Mouse (Mus musculus): ENCODE data around the gene Gadl1. TPM values are rescaled to one million over a fixed set of nuclear protein-coding genes. Genes with fewer than 3 reads are reported as not detected.
"Not testable (repeated sequence)": the region's sequence is repeated elsewhere in the genome, so short reads cannot be mapped to it uniquely, and the experiment has no call there.

The Gadl1 gene
- polyA plus RNA-seq, 1 experiment from 2014 or later: 0.38 TPM

DNA sequence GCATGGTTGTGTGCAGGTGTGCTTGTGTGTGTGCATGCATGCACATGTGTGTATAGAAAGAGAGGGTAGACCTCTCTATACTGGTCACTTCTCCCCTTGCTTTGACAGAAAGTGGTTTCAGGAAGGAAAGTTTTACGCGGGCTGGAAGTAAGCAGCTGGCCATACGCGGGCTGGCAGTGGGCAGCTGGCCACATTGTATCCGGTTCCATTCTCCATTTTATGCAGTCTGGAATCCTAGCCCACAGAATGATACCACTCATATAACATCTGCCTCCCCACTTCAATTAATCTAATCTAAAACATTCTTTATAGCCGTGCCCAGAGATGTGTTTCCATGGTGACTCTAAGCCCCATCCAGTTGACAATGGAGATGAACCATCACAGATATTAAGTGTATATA lies 129.0 kb downstream of the Gadl1 start:
- Histone ChIP-seq H3K9ac (no peak overlapping the region), H3K27me3 (replicated peaks) (no peaks in the 10 kb centered on the region), H3K36me3 (no peaks in the 10 kb centered on the region)

DNA sequence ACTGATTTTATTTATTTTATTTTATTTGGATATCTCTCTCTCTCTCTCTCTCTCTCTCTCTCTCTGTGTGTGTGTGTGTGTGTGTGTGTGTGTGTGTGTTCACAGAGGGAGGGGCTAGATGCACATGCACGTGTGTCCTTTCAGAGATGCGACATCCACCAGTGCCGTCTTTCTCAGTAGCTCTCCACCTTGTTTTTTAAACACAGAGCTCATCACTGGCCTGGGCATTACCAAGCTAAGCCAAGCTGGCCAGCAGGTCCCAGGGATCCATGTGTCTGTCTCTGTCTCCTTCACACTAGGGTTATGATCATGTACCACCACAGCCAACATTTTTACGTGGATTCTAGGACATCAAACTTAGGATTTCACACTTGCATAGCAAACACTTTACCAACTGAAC lies 130.7 kb downstream of the Gadl1 start:
- WGBS (ENCODE audit: insufficient replicate concordance): 68% methylated on average over 4 of the region's 4 CpGs
- H3K9me3 ChIP-seq (replicated peaks): no peaks in the 10 kb centered on the region
- H3K4me1 ChIP-seq: no peaks in the 10 kb centered on the region
- no peak overlapping the region for H3K4me3 ChIP-seq
- H3K27ac ChIP-seq: no peak overlapping the region
- H3K9ac ChIP-seq: no peak overlapping the region
- H3K4me2 ChIP-seq: no peak overlapping the region
- no peaks in the 10 kb centered on the region for H3K27me3 ChIP-seq (replicated peaks)
- H3K36me3 ChIP-seq: no peaks in the 10 kb centered on the region
- no peak for ATAC-seq

More for the DNA sequence above, 129.0 kb downstream of the Gadl1 start:
- H3K4me3 ChIP-seq: no peak overlapping the region
- no peak for ATAC-seq
- WGBS (ENCODE audit: insufficient replicate concordance): 69% methylated on average over 6 of the region's 6 CpGs
- no peak overlapping the region for H3K27ac ChIP-seq
- no peak overlapping the region for H3K4me2 ChIP-seq
- no peaks in the 10 kb centered on the region for H3K9me3 ChIP-seq (replicated peaks)
- H3K4me1 ChIP-seq: no peaks in the 10 kb centered on the region

DNA sequence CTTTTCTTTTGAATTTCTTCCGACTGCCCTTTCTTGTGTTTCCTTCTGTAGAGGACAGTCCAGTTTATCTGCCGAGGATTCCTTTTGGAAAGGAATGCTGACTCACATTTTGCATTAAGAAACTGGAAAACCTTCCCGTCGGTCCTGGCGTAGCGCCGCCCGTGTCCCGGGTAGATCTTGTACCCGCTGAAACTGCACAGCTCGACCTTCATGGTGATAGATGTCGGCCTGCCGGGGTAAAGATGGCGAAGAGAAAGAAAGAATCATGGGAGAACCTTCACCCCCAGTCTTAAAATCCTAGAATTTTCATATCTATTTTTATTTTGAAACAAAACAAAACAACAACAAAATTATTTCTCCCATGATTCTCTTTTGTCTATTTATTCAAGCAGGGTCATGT lies 131.6 kb downstream of the Gadl1 start:
- not testable (repeated sequence) for H3K27me3 ChIP-seq (replicated peaks); ATAC-seq; H3K27ac ChIP-seq; H3K9me3 ChIP-seq (replicated peaks); H3K36me3 ChIP-seq; H3K9ac ChIP-seq; H3K4me1 ChIP-seq; H3K4me2 ChIP-seq; H3K4me3 ChIP-seq
- WGBS (ENCODE audit: insufficient replicate concordance): 84% methylated on average over 14 of the region's 14 CpGs

DNA sequence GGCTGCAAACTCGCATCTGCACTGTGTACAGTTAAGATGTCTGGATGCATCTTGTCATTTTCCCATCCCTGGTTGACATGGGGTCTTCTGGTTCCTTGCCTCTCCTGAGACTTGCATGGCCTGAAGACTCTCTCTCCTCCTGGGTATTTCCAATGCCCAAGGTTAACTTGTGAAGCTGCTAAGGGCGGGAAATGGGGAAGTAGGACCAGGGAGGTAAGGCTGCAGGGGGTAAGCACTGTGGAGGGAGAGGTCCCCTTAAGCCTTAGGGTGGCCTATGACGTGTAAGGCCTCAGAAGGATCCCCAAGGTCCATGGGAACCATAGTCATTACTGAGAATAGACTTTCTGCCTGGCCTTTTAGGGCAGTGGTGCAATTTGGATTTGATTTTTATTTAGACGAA lies 132.1 kb downstream of the Gadl1 start:
- Histone ChIP-seq H3K27ac (no peak overlapping the region), H3K9me3 (replicated peaks) (no peaks in the 10 kb centered on the region), H3K4me2 (no peak overlapping the region), H3K9ac (no peak overlapping the region), H3K4me1 (no peaks in the 10 kb centered on the region), H3K4me3 (no peak overlapping the region), H3K36me3 (no peaks in the 10 kb centered on the region), H3K27me3 (replicated peaks) (no peaks in the 10 kb centered on the region)
- 51% methylated on average over 4 of the region's 4 CpGs for WGBS (ENCODE audit: insufficient replicate concordance)
- ATAC-seq: no peak

DNA sequence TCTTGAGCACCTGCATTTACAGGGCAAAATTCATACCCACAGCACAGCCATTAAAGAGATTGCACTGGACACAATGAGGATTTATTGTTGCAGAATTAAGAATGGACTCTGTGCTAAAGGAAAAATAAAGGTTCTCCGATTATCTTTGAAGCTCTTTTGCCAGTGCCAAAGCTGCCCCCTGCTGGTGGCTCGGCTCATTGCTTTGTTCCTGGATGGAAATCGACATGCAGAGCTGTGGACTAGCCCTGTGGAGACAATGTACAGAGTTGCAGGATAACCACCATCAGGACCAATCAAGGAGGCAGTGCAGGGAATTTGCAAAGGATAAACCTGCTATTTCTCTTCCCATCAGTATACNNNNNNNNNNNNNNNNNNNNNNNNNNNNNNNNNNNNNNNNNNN lies 132.5 kb downstream of the Gadl1 start:
- no peak overlapping the region for H3K9ac ChIP-seq
- no peak overlapping the region for H3K27ac ChIP-seq
- WGBS (ENCODE audit: insufficient replicate concordance): 13% methylated on average over 3 of the region's 3 CpGs
- no peaks in the 10 kb centered on the region for H3K4me1 ChIP-seq
- ATAC-seq: no peak
- no peak overlapping the region for H3K4me3 ChIP-seq
- no peaks in the 10 kb centered on the region for H3K27me3 ChIP-seq (replicated peaks)
- H3K36me3 ChIP-seq: no peaks in the 10 kb centered on the region
- H3K9me3 ChIP-seq (replicated peaks): no peaks in the 10 kb centered on the region
- no peak overlapping the region for H3K4me2 ChIP-seq

DNA sequence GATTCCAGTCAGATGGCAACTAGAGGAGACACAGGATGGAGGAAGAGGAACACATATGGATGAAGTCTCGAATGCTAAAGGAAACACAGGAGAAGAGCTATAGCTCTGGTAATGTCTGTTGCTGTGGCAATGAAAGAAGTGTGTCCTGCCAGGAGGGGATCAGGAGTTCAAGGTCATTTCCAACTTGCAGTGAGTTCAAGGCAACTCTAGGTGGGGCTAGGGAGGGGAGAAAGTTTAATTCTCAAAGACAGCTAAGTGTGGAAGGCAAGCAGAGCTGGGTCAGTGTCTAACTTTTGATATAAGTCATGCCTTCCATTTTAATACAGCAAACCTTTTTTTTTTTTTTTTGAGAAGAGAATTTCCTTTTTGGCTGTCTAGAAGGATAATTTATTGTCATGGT lies 140.7 kb downstream of the Gadl1 start:
- H3K4me1 ChIP-seq: no peaks in the 10 kb centered on the region
- 35% methylated on average over 1 of the region's 1 CpGs for WGBS (ENCODE audit: insufficient replicate concordance)
- no peak overlapping the region for H3K4me3 ChIP-seq
- no peaks in the 10 kb centered on the region for H3K36me3 ChIP-seq
- ATAC-seq: no peak
- no peak overlapping the region for H3K4me2 ChIP-seq
- H3K9me3 ChIP-seq (replicated peaks): no peaks in the 10 kb centered on the region
- no peak overlapping the region for H3K9ac ChIP-seq
- H3K27ac ChIP-seq: no peak overlapping the region
- no peaks in the 10 kb centered on the region for H3K27me3 ChIP-seq (replicated peaks)

DNA sequence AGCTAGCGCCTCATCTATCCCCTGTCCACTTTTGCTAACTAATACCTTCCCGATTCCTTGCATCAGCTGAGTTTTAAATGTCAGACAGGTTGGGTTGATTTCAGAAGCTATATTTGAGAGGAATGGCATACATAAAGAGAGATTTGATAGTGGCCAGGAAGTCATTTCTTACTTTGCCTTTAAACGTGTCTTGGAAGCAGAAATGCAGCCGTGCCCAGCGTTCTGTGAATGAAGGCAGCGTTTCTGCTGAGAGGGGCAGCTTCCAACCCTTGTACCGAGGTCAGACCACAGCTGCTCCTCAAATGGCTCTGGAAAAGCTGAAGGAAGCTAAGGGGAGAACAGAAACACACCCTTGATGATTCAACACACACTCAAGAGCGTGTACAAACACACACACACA lies 144.7 kb downstream of the Gadl1 start:
- no peak overlapping the region for H3K4me3 ChIP-seq
- H3K9me3 ChIP-seq (replicated peaks): no peaks in the 10 kb centered on the region
- H3K27me3 ChIP-seq (replicated peaks): no peaks in the 10 kb centered on the region
- H3K9ac ChIP-seq: no peak overlapping the region
- H3K36me3 ChIP-seq: no peaks in the 10 kb centered on the region
- H3K4me2 ChIP-seq: no peak overlapping the region
- no peak overlapping the region for H3K27ac ChIP-seq
- 78% methylated on average over 8 of the region's 8 CpGs for WGBS (ENCODE audit: insufficient replicate concordance)
- no peak for ATAC-seq
- no peaks in the 10 kb centered on the region for H3K4me1 ChIP-seq

DNA sequence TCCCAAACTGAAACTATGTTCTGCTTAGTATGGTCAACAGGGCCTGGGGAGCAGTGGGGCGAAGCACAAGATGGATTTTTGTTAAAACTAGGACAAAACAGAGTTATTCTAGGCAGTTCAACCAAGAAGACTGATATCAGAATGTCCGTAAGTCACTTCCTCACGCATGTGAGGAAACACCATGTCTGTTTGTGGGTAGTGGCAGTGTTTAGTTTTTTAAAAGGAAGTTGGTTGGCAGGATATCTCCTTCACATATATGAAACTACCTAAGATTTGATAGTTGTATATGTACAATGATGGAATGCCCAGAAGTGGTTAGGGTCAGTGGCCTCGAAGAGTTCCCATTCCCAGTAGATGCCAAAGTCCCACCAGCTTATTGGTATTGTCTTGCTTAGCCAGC lies 149.2 kb downstream of the Gadl1 start:
- no peaks in the 10 kb centered on the region for H3K36me3 ChIP-seq
- H3K4me2 ChIP-seq: no peak overlapping the region
- no peak overlapping the region for H3K27ac ChIP-seq
- H3K27me3 ChIP-seq (replicated peaks): no peaks in the 10 kb centered on the region
- WGBS (ENCODE audit: insufficient replicate concordance): 47% methylated on average over 4 of the region's 4 CpGs
- H3K4me3 ChIP-seq: no peak overlapping the region
- H3K4me1 ChIP-seq: no peaks in the 10 kb centered on the region
- no peaks in the 10 kb centered on the region for H3K9me3 ChIP-seq (replicated peaks)
- ATAC-seq: no peak
- H3K9ac ChIP-seq: no peak overlapping the region

DNA sequence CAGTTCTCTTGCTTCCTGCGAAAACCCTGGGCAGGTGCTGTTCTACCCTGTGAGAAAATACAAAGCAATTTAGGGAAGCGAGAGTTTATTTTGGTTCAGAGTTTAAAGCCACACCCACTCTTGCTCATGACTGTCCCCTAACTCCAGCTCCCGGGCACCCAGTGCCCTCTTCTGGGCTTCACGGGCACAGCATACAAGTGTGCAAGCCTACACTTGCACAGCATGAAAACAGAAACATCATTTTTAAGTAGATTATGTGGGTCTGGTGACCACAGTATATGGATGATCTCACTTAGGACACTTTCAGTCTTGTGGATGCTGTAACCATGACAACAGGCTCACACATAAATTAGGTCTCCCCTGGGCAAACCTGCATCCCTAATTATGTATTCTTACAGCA lies 149.9 kb downstream of the Gadl1 start:
- WGBS (ENCODE audit: insufficient replicate concordance): 43% methylated on average over 4 of the region's 4 CpGs

DNA sequence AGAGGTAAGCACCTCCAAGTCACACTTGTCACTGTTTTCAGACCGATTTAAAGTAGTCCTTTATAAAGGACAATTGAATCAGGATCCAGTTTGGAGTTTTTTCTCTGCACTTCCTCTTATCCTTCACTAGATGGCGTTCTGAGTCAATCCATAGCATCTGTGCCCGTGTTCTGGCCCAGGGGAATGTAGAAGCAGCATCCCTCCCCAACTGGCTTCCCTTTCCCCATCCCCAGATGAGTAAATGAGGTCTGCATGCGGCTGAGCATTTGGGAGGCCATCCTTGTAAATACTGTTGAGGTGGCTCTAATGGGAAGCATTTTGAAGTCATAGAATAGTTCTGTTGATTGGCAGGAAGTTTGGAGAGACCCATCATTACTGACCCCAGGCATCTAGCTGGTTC lies 151.4 kb downstream of the Gadl1 start:
- 8% methylated on average over 4 of the region's 4 CpGs for WGBS (ENCODE audit: insufficient replicate concordance)
- no peaks in the 10 kb centered on the region for H3K36me3 ChIP-seq
- H3K9me3 ChIP-seq (replicated peaks): no peaks in the 10 kb centered on the region
- no peak overlapping the region for H3K4me2 ChIP-seq
- no peak overlapping the region for H3K27ac ChIP-seq
- ATAC-seq: no peak
- H3K4me1 ChIP-seq: no peaks in the 10 kb centered on the region
- no peak overlapping the region for H3K4me3 ChIP-seq
- H3K27me3 ChIP-seq (replicated peaks): no peaks in the 10 kb centered on the region
- H3K9ac ChIP-seq: no peak overlapping the region

More for the DNA sequence above, 149.9 kb downstream of the Gadl1 start:
- no peaks in the 10 kb centered on the region for H3K36me3 ChIP-seq
- H3K27me3 ChIP-seq (replicated peaks): no peaks in the 10 kb centered on the region
- no peak overlapping the region for H3K9ac ChIP-seq
- no peak for ATAC-seq
- H3K4me1 ChIP-seq: no peaks in the 10 kb centered on the region
- H3K9me3 ChIP-seq (replicated peaks): no peaks in the 10 kb centered on the region
- H3K4me3 ChIP-seq: no peak overlapping the region
- H3K4me2 ChIP-seq: no peak overlapping the region
- H3K27ac ChIP-seq: no peak overlapping the region

DNA sequence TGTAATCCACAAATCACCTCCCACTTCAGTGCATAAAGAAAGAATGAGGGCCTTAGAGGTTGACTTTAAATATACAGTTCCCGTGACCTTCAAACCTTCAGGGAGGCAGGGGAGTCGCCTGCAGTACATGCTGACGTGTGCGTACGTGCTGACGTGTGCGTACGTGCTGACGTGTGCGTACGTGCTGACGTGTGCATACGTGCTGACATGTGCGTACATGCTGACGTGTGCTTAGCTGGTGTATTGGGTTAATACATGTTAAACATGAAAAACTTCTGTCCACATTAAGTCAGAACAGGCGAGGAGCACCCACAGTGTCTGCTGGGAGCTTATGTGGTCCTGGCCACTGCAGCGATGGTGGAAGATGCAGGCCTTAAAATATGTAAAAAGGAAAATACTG lies 155.5 kb downstream of the Gadl1 start:
- H3K4me2 ChIP-seq: no peak overlapping the region
- H3K9me3 ChIP-seq (replicated peaks): no peaks in the 10 kb centered on the region
- no peaks in the 10 kb centered on the region for H3K4me1 ChIP-seq
- ATAC-seq: no peak
- no peak overlapping the region for H3K9ac ChIP-seq
- no peaks in the 10 kb centered on the region for H3K27me3 ChIP-seq (replicated peaks)
- no peaks in the 10 kb centered on the region for H3K36me3 ChIP-seq
- 84% methylated on average over 17 of the region's 17 CpGs for WGBS (ENCODE audit: insufficient replicate concordance)
- no peak overlapping the region for H3K27ac ChIP-seq
- H3K4me3 ChIP-seq: no peak overlapping the region

DNA sequence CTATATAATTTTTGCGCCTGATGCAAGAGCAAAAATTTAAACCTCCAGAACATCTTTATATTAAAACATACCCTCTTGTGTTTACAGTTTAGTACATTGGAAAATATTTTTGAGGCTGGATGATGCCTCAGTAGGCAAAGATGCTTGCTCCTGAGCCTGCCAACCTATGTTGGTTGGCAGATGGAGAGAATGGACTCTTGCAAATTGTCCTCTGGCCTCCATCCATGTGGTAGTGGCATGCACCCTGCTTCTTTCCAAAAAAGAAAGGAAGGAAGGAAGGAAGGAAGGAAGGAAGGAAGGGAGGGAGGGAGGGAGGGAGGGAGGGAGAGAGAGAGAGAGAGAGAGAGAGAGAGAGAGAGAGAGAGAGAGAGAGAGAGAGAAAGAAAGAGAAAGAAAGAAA lies 162.3 kb downstream of the Gadl1 start:
- not testable (repeated sequence) for H3K9ac ChIP-seq; H3K27me3 ChIP-seq (replicated peaks); H3K4me2 ChIP-seq; H3K27ac ChIP-seq; H3K9me3 ChIP-seq (replicated peaks); ATAC-seq; H3K36me3 ChIP-seq; H3K4me3 ChIP-seq; H3K4me1 ChIP-seq
- 95% methylated on average over 1 of the region's 1 CpGs for WGBS (ENCODE audit: insufficient replicate concordance)

DNA sequence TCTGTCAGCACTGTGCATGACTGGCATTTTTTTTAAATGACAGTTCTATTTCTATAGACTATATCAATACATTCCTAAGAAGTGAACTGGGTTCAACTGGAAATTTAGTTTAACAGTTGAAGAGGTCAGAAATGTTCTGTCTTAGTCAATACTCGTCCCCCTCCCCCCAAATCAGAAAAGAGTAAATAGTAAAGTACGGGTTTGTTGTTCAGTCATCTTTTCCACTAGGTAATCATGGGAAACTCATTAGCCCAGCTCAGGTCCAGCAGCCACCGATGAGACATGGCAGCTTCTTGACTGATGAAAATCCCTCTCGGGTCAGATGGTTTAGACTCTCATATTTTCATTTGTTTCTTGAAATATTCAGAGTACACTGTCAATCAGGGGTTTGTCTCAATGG lies 166.9 kb downstream of the Gadl1 start:
- no peaks in the 10 kb centered on the region for H3K36me3 ChIP-seq
- no peak overlapping the region for H3K4me3 ChIP-seq
- no peak overlapping the region for H3K4me2 ChIP-seq
- no peak overlapping the region for H3K9ac ChIP-seq
- H3K27me3 ChIP-seq (replicated peaks): no peaks in the 10 kb centered on the region
- no peaks in the 10 kb centered on the region for H3K9me3 ChIP-seq (replicated peaks)
- no peaks in the 10 kb centered on the region for H3K4me1 ChIP-seq
- H3K27ac ChIP-seq: no peak overlapping the region
- no peak for ATAC-seq
- 69% methylated on average over 4 of the region's 4 CpGs for WGBS (ENCODE audit: insufficient replicate concordance)

All from liver, embryonic 12.5 days (tissue).